ENCODE assay signal across 8 mouse cellular contexts in the genomic region with DNA sequence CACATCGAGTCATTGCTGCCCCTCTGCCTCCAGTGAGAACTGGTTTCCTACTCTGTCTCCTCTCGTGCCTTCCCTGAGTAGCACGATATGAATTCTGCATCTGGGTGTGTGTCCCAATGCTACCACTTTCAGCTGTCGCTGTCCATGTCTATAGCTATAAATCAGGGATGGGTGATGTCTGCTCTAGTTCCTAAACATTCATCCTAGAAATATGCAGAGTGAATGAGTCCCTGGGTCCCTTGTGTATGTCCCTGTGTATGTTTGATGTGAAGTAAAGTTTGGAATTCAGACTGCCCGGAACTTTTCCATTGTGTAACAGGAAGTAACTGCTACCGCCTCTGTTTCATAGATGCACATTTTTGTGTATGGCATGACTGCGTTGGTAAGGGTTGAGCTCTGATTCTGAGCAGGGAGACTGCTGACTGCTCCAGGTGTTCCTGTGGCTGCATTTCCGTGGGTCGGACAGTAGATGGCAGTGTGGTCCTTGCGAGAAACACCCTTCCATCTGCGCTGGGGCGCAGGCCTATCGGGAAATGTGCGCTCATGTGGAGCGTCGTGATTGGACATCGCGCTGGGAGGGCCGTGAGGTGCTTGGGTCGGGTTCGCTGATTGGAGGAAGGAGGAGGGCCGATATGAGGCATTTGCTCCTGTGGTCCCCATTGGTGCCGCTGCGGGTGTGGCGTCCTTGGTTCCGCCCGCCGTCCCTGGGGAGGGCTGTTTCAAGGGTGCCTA. TPM values are rescaled to one million over a fixed set of nuclear protein-coding genes. Genes with fewer than 3 reads are reported as not detected.
A peak's percentile ranks its signal among the peaks of the same experiment; 100 is the strongest.
DNase-seq lines count a peak whose midpoint lies in the region; ATAC-seq and TF ChIP-seq lines count a peak whose summit lies in the region.

No protein-coding gene starts in this region.

- no peaks in the 10 kb centered on the region for H3K9me3 ChIP-seq in forebrain, embryonic 10.5 days
- H3K9me3 ChIP-seq in heart, embryonic 15.5 days (replicated peaks): no peaks in the 10 kb centered on the region
- H3K9me3 ChIP-seq in liver, embryonic 14.5 days (ENCODE audit: control insufficient read depth, low read length): no peaks in the 10 kb centered on the region
- H3K9me3 ChIP-seq in neural tube, embryonic 11.5 days (ENCODE audit: control insufficient read depth, low read length): no peaks in the 10 kb centered on the region
- no peaks in the 10 kb centered on the region for H3K9me3 ChIP-seq in stomach, postnatal 0 days (ENCODE audit: control insufficient read depth, low read length)

- TF ChIP-seq EP300 in liver, embryonic 14.5 days (IDR thresholded peaks at IDR 0.05; ENCODE audit: low read depth): no peak
- no peak for TF ChIP-seq EP300 in stomach, postnatal 0 days (optimal IDR thresholded peaks at IDR 0.05)

- peak; percentile 100 for TF ChIP-seq CTCF in liver, embryonic 14.5 days (IDR thresholded peaks at IDR 0.05; ENCODE audit: low read depth)
- TF ChIP-seq CTCF in stomach, postnatal 0 days (IDR thresholded peaks at IDR 0.05; ENCODE audit: low read depth): peak; percentile 100

- DNase-seq in c-Kit-positive CD71-negative TER-119-negative erythroid progenitor cells, embryonic 14.5 days (ENCODE audit: low read depth): peak; percentile 87
- DNase-seq in forebrain, embryonic 10.5 days (ENCODE audit: extremely low spot score, low spot score): peak; percentile 95
- peak; percentile 96 to 99 for DNase-seq in kidney, postnatal 25 days
- peak; percentile 94 to 95 (median 94) for DNase-seq in liver, embryonic 14.5 days (ENCODE audit: low read depth in 3 of 3, low spot score in 3 of 3)
- peak; percentile 96 for DNase-seq in neural tube, embryonic 11.5 days (ENCODE audit: low spot score)
- DNase-seq in stomach, postnatal 0 days (ENCODE audit: low spot score): peak; percentile 96

- peaks cover 65% of the 10 kb centered on the region for H3K36me3 ChIP-seq in forebrain, embryonic 10.5 days (replicated peaks)
- H3K36me3 ChIP-seq in heart, embryonic 15.5 days: peaks cover 20% of the 10 kb centered on the region
- no peaks in the 10 kb centered on the region; the same call in none of the 2 replicates for H3K36me3 ChIP-seq in liver, embryonic 14.5 days (replicated peaks; ENCODE audit: control insufficient read depth, insufficient read depth, low read depth)
- no peaks in the 10 kb centered on the region; the same call in 1 of the 2 replicates for H3K36me3 ChIP-seq in neural tube, embryonic 11.5 days (ENCODE audit: control insufficient read depth, insufficient read depth, low read length)
- H3K36me3 ChIP-seq in stomach, postnatal 0 days (ENCODE audit: control insufficient read depth, insufficient read depth, low read length): peaks cover 3% of the 10 kb centered on the region; the same call in 1 of the 2 replicates

- 12% methylated on average over 28 of the region's 28 CpGs for WGBS in forebrain, embryonic 10.5 days
- 10% methylated on average over 28 of the region's 28 CpGs for WGBS in heart, embryonic 15.5 days
- 10% methylated on average over 28 of the region's 28 CpGs for WGBS in liver, embryonic 14.5 days (ENCODE audit: insufficient replicate concordance)
- 12% methylated on average over 28 of the region's 28 CpGs for WGBS in neural tube, embryonic 11.5 days
- 8% methylated on average over 28 of the region's 28 CpGs for WGBS in stomach, postnatal 0 days

- H3K9ac ChIP-seq in heart, embryonic 15.5 days: peak overlapping the region; percentile 42
- H3K9ac ChIP-seq in liver, embryonic 14.5 days (replicated peaks): no peak overlapping the region; the same call in 1 of the 2 replicates
- H3K9ac ChIP-seq in neural tube, embryonic 11.5 days (ENCODE audit: low read length): peak overlapping the region; percentile 60
- H3K9ac ChIP-seq in stomach, postnatal 0 days (ENCODE audit: low read length): no peak overlapping the region

- peak overlapping the region; percentile 61 for H3K4me2 ChIP-seq in heart, embryonic 15.5 days
- peak overlapping the region; percentile 87 for H3K4me2 ChIP-seq in liver, embryonic 14.5 days (ENCODE audit: low read depth)
- peak overlapping the region; percentile 70 for H3K4me2 ChIP-seq in neural tube, embryonic 11.5 days (ENCODE audit: low read depth)
- peak overlapping the region; percentile 60 for H3K4me2 ChIP-seq in stomach, postnatal 0 days (replicated peaks; ENCODE audit: low read depth)

- H3K4me1 ChIP-seq in forebrain, embryonic 10.5 days: peaks cover 11% of the 10 kb centered on the region
- no peaks in the 10 kb centered on the region for H3K4me1 ChIP-seq in heart, embryonic 15.5 days (replicated peaks)
- peaks cover 4 to 5% of the 10 kb centered on the region in 2 experiments; a peak in 3 of 4 replicates for H3K4me1 ChIP-seq in liver, embryonic 14.5 days (replicated peaks; ENCODE audit: control insufficient read depth in 2 of 2, insufficient read depth in 2 of 2, low read length in 1 of 2)
- no peaks in the 10 kb centered on the region for H3K4me1 ChIP-seq in neural tube, embryonic 11.5 days (ENCODE audit: control insufficient read depth, insufficient read depth, low read length)
- H3K4me1 ChIP-seq in stomach, postnatal 0 days (replicated peaks; ENCODE audit: control insufficient read depth, insufficient read depth): no peaks in the 10 kb centered on the region

- peak; percentile 100 for ATAC-seq in CD4-positive, CD25-positive, alpha-beta regulatory T cell, adult 4 months
- ATAC-seq in heart, embryonic 15.5 days (replicated peaks; ENCODE audit: insufficient number of reproducible peaks, insufficient read depth, low FRiP score, low read depth): peak; percentile 100
- ATAC-seq in liver, embryonic 14.5 days (ENCODE audit: insufficient read depth): peak; percentile 100
- ATAC-seq in neural tube, embryonic 11.5 days (ENCODE audit: insufficient read depth, low FRiP score, low TSS enrichment): peak; percentile 100
- ATAC-seq in stomach, postnatal 0 days (ENCODE audit: low FRiP score, low TSS enrichment): peak; percentile 100

- H3K4me3 ChIP-seq in forebrain, embryonic 10.5 days: peak overlapping the region; percentile 55
- peak overlapping the region; percentile 48 for H3K4me3 ChIP-seq in heart, embryonic 15.5 days
- peak overlapping the region; percentile 51 to 53 for H3K4me3 ChIP-seq in liver, embryonic 14.5 days (ENCODE audit: insufficient read depth in 1 of 2, low read depth in 2 of 2, low read length in 2 of 2)
- peak overlapping the region; percentile 40 for H3K4me3 ChIP-seq in neural tube, embryonic 11.5 days (ENCODE audit: low read depth, low read length)
- H3K4me3 ChIP-seq in stomach, postnatal 0 days (ENCODE audit: low read depth, low read length): peak overlapping the region; percentile 34

- no peaks in the 10 kb centered on the region for H3K27me3 ChIP-seq in forebrain, embryonic 10.5 days (ENCODE audit: poor library complexity, severe bottlenecking)
- no peaks in the 10 kb centered on the region for H3K27me3 ChIP-seq in heart, embryonic 15.5 days
- no peaks in the 10 kb centered on the region for H3K27me3 ChIP-seq in liver, embryonic 14.5 days (ENCODE audit: control insufficient read depth, insufficient read depth, low read length)
- no peaks in the 10 kb centered on the region for H3K27me3 ChIP-seq in neural tube, embryonic 11.5 days (ENCODE audit: control insufficient read depth, insufficient read depth, low read length)
- no peaks in the 10 kb centered on the region for H3K27me3 ChIP-seq in stomach, postnatal 0 days (ENCODE audit: control insufficient read depth, insufficient read depth, low read length)

- peak overlapping the region; percentile 90 for H3K27ac ChIP-seq in forebrain, embryonic 10.5 days
- peak overlapping the region; percentile 67 for H3K27ac ChIP-seq in heart, embryonic 15.5 days
- H3K27ac ChIP-seq in liver, embryonic 14.5 days: no peak overlapping the region
- no peak overlapping the region for H3K27ac ChIP-seq in neural tube, embryonic 11.5 days (ENCODE audit: low read depth, low read length)
- H3K27ac ChIP-seq in stomach, postnatal 0 days (replicated peaks): peak overlapping the region; percentile 90

RNA-seq across cellular contexts. Expression of a gene that starts 8.3 kb away (rescaled TPM):
- 10 to 100 TPM; 31.0 to 48.0 TPM for polyA plus RNA-seq in CD4-positive, CD25-positive, alpha-beta regulatory T cell, adult 4 months (2017; shearing (Covaris generic))
- 84.1 and 85.3 TPM in 2 replicates for polyA plus RNA-seq in forebrain, embryonic 10.5 days (2016; fragmentation: Nextera tagmentation; extraction: Ambion mirVana)
- 77.5 and 78.5 TPM in 2 replicates for polyA plus RNA-seq in heart, embryonic 15.5 days (2015; fragmentation: Nextera tagmentation; extraction: Ambion mirVana)
- polyA plus RNA-seq in liver, embryonic 14.5 days (2012; rRNA removed): 10.8 and 14.4 TPM in 2 replicates
- 21.5 and 24.6 TPM in 2 replicates for polyA plus RNA-seq in liver, embryonic 14.5 days (2014; fragmentation: Nextera tagmentation; extraction: Ambion mirVana)
- polyA plus RNA-seq in neural tube, embryonic 11.5 days (2014; fragmentation: Nextera tagmentation; extraction: Ambion mirVana): 67.1 and 67.3 TPM in 2 replicates
- 29.9 and 30.8 TPM in 2 replicates for polyA plus RNA-seq in stomach, postnatal 0 days (2015; fragmentation: Nextera tagmentation; extraction: Ambion mirVana)

RNA-seq across cellular contexts. Expression of a gene that starts 8.4 kb away (rescaled TPM):
- polyA plus RNA-seq in CD4-positive, CD25-positive, alpha-beta regulatory T cell, adult 4 months (2017; shearing (Covaris generic)): 10 to 100 TPM; 62.9 to 72.4 TPM
- 54.6 and 56.4 TPM in 2 replicates for polyA plus RNA-seq in forebrain, embryonic 10.5 days (2016; fragmentation: Nextera tagmentation; extraction: Ambion mirVana)
- 63.9 and 71.8 TPM in 2 replicates for polyA plus RNA-seq in heart, embryonic 15.5 days (2015; fragmentation: Nextera tagmentation; extraction: Ambion mirVana)
- polyA plus RNA-seq in liver, embryonic 14.5 days (2012; rRNA removed): 9.0 and 13.3 TPM in 2 replicates
- polyA plus RNA-seq in liver, embryonic 14.5 days (2014; fragmentation: Nextera tagmentation; extraction: Ambion mirVana): 28.4 and 31.4 TPM in 2 replicates
- polyA plus RNA-seq in neural tube, embryonic 11.5 days (2014; fragmentation: Nextera tagmentation; extraction: Ambion mirVana): 53.7 and 54.7 TPM in 2 replicates
- polyA plus RNA-seq in stomach, postnatal 0 days (2015; fragmentation: Nextera tagmentation; extraction: Ambion mirVana): 30.1 and 31.0 TPM in 2 replicates

Comparison
In these comparisons a context has a peak if more than half of its experiments do, and no peak if none do; other contexts are left out.
1. H3K27ac ChIP-seq: peak in forebrain, embryonic 10.5 days (single experiment), heart, embryonic 15.5 days (single experiment) and stomach, postnatal 0 days (single experiment); none in liver, embryonic 14.5 days (single experiment) and neural tube, embryonic 11.5 days (single experiment).
2. H3K9ac ChIP-seq: peak in heart, embryonic 15.5 days (single experiment) and neural tube, embryonic 11.5 days (single experiment); none in liver, embryonic 14.5 days (single experiment) and stomach, postnatal 0 days (single experiment).
3. Peak in every context shown above with its lines, with median percentiles within 50 percentile points of each other: ATAC-seq, DNase-seq, H3K4me3 ChIP-seq and H3K4me2 ChIP-seq.